Mouse (Mus musculus): ENCODE data around the gene Gm10306. TPM values are rescaled to one million over a fixed set of nuclear protein-coding genes. Genes with fewer than 3 reads are reported as not detected.
A peak's percentile ranks its signal among the peaks of the same experiment; 100 is the strongest.

The Gm10306 gene
- total and polyA plus RNA-seq, 3 experiments = not detected

DNA sequence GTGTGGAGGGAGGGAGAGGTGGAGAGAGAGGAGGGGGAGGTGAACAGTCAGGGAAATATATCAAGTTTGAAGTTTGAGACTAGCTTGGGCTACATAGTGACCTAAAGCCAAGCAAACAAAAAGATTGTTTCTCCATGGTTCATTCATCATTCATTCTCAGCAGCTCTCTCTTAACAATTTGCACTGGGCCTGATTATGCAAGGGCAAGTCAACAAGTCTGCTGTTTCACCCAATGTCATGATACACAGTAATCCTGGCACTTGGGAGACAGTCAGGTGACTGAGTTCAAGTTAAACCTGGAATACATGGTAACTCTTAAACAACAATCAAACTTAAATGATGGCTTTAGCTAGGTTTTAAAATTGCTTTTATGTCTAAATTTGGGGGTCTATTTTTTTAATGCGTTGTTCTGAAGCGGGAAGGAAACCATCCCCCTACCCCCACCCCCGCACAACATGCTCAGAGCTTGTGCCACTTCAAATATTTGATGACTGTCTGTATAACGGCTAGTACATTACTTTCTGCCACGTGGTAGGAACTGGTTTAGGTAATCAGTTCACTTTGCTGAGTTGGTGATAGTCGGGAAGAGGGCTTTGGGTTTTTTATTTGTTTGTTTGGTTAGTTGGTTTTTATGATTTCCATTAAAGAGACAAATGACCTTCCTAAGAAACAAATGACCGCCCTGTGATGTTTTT lies 5.8 kb downstream of the Gm10306 start:
- H3K4me1 ChIP-seq (ENCODE audit: insufficient read depth, low read depth, low read length) = no peaks in the 10 kb centered on the region
- no peaks in the 10 kb centered on the region for H3K27me3 ChIP-seq (ENCODE audit: insufficient read depth, low read length)
- DNase-seq (ENCODE audit: low spot score) (no peak), ATAC-seq (ENCODE audit: extremely low read depth, insufficient number of reproducible peaks, low FRiP score, poor library complexity, severe bottlenecking) (no peak)
- TF ChIP-seq CTCF (IDR thresholded peaks at IDR 0.05; ENCODE audit: low read depth, low read length) = no peak
- no peak for TF ChIP-seq POLR2AphosphoS5 (IDR thresholded peaks at IDR 0.05; ENCODE audit: insufficient replicate concordance, low read depth, low read length)
- no peak for TF ChIP-seq GATA1 (IDR thresholded peaks at IDR 0.05; ENCODE audit: borderline replicate concordance, low read length)
- TF ChIP-seq GATA2 (IDR thresholded peaks at IDR 0.05; ENCODE audit: borderline replicate concordance, low read depth, low read length) = no peak
- no peak for TF ChIP-seq TAL1 (conservative IDR thresholded peaks at IDR 0.05; ENCODE audit: low read depth, low read length)
- peaks cover 7% of the 10 kb centered on the region for H3K36me3 ChIP-seq (replicated peaks)
- H3K4me3 ChIP-seq (ENCODE audit: low read depth, low read length) = no peak overlapping the region
- H3K9me3 ChIP-seq (replicated peaks) = no peaks in the 10 kb centered on the region

DNA sequence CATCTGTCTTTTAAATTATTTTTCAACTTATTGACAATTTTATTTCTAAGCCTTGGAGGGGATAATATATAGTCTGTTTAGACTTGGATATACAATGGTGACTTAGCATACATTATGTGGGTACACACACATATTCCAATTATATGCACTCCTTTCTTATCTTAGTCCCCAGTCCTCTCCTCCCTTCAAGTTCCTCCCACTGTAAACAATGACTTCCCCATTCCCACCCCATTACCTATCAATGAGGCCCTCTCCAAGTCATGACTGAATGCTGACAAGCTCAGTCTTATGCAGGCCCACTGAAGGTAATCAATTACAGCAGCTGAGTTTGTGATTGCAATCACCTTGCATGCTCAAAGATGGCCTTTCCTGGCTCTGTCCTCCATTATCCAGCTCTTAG lies 8.0 kb downstream of the Gm10306 start:
- Histone ChIP-seq H3K36me3 (replicated peaks) (peaks cover 17% of the 10 kb centered on the region), H3K4me3 (ENCODE audit: low read depth, low read length) (no peak overlapping the region), H3K9me3 (replicated peaks) (no peaks in the 10 kb centered on the region), H3K4me1 (ENCODE audit: insufficient read depth, low read depth, low read length) (no peaks in the 10 kb centered on the region), H3K27me3 (ENCODE audit: insufficient read depth, low read length) (no peaks in the 10 kb centered on the region)
- no peak for ATAC-seq (ENCODE audit: extremely low read depth, insufficient number of reproducible peaks, low FRiP score, poor library complexity, severe bottlenecking)
- no peak for DNase-seq (ENCODE audit: low spot score)
- no peak for TF ChIP-seq TAL1 (conservative IDR thresholded peaks at IDR 0.05; ENCODE audit: low read depth, low read length)
- no peak for TF ChIP-seq GATA1 (IDR thresholded peaks at IDR 0.05; ENCODE audit: borderline replicate concordance, low read length)
- TF ChIP-seq GATA2 (IDR thresholded peaks at IDR 0.05; ENCODE audit: borderline replicate concordance, low read depth, low read length) = no peak
- TF ChIP-seq CTCF (IDR thresholded peaks at IDR 0.05; ENCODE audit: low read depth, low read length) = no peak
- TF ChIP-seq POLR2AphosphoS5 (IDR thresholded peaks at IDR 0.05; ENCODE audit: insufficient replicate concordance, low read depth, low read length) = no peak

DNA sequence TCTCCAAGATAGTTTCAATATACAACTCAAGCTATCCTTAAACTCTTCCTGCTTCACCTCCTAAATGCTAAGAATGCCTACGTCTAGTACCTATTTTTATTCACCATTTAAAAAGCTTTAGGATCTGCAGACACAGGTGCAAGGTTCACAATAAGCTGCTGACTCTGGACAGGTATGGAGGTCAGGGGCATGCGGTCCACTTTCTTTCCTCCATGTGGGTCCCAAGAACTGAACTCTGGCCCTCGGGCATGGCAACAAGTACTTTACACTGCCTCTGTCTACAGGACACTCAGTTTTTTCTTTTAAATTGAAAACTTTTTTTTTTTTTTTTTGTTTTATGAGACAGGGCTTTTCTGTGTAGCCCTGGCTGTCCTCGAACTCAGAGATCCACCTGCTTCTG lies 16.3 kb downstream of the Gm10306 start:
- ATAC-seq (ENCODE audit: extremely low read depth, insufficient number of reproducible peaks, low FRiP score, poor library complexity, severe bottlenecking) = no peak
- Histone ChIP-seq H3K4me3 (ENCODE audit: low read depth, low read length) (no peak overlapping the region), H3K4me1 (ENCODE audit: insufficient read depth, low read depth, low read length) (no peaks in the 10 kb centered on the region), H3K27me3 (ENCODE audit: insufficient read depth, low read length) (no peaks in the 10 kb centered on the region), H3K9me3 (replicated peaks) (no peaks in the 10 kb centered on the region), H3K36me3 (replicated peaks) (peaks cover 59% of the 10 kb centered on the region)
- DNase-seq (ENCODE audit: low spot score) = no peak
- TF ChIP-seq TAL1 (conservative IDR thresholded peaks at IDR 0.05; ENCODE audit: low read depth, low read length) (no peak), POLR2AphosphoS5 (IDR thresholded peaks at IDR 0.05; ENCODE audit: insufficient replicate concordance, low read depth, low read length) (no peak), GATA2 (IDR thresholded peaks at IDR 0.05; ENCODE audit: borderline replicate concordance, low read depth, low read length) (no peak), GATA1 (IDR thresholded peaks at IDR 0.05; ENCODE audit: borderline replicate concordance, low read length) (no peak), CTCF (IDR thresholded peaks at IDR 0.05; ENCODE audit: low read depth, low read length) (no peak)

DNA sequence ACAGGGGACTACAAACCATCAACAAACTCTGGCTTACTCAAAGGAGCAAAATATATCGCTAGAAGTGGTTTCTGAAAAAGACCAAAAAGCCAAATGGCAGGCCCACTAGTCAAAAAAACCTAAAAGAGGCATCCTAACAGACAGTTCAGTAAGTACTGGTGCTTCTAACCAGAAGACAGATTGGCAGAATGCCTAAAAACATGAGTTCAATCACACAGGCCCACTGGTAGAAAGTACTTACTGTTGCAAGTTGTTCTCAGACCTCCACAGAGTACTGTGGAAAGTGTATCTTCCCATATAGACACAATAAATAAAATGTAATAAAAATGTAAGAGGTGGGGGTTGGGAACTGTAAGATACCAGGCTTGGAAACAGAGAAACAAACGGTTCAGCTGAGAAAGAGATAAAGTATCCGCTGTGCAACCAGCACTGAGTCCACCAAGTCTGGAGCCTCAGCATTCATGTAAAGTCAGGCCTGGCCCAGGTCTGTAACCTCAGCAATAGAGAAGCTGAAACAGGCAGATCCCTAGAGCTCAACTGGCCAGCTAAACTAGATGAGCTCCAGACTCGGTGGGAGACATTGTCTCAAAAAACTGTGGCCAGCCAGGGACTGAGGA lies 35.5 kb downstream of the Gm10306 start:
- TF ChIP-seq TAL1 (conservative IDR thresholded peaks at IDR 0.05; ENCODE audit: low read depth, low read length) (no peak), GATA1 (IDR thresholded peaks at IDR 0.05; ENCODE audit: borderline replicate concordance, low read length) (no peak), CTCF (IDR thresholded peaks at IDR 0.05; ENCODE audit: low read depth, low read length) (no peak), POLR2AphosphoS5 (IDR thresholded peaks at IDR 0.05; ENCODE audit: insufficient replicate concordance, low read depth, low read length) (no peak), GATA2 (IDR thresholded peaks at IDR 0.05; ENCODE audit: borderline replicate concordance, low read depth, low read length) (no peak)
- no peak for ATAC-seq (ENCODE audit: extremely low read depth, insufficient number of reproducible peaks, low FRiP score, poor library complexity, severe bottlenecking)
- H3K4me3 ChIP-seq (ENCODE audit: low read depth, low read length) = no peak overlapping the region

DNA sequence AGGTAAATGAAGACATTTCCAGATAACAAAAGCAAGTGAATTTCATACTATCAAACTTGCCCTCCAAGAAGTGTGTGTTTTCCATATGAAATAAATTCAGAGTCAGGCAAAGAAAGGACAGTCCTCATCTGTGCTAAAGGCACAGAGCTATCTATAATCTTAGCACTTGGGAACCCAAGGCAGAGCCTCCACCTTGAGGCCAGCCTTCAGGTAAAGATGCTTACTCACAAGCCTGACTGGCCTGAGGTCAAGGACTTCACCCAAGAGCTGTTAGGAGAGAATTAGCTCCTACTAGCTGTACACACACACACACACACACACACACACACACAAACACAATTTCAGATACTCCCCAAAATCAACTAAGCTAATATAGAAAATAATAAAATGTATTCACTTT lies 36.4 kb downstream of the Gm10306 start:
- peaks cover 9% of the 10 kb centered on the region; the same call in 1 of the 2 replicates for H3K4me1 ChIP-seq (ENCODE audit: insufficient read depth, low read depth, low read length)
- H3K4me3 ChIP-seq (ENCODE audit: low read depth, low read length) = no peak overlapping the region
- ATAC-seq (ENCODE audit: extremely low read depth, insufficient number of reproducible peaks, low FRiP score, poor library complexity, severe bottlenecking) (no peak), DNase-seq (ENCODE audit: low spot score) (no peak)
- TF ChIP-seq GATA1 (IDR thresholded peaks at IDR 0.05; ENCODE audit: borderline replicate concordance, low read length) (no peak), CTCF (IDR thresholded peaks at IDR 0.05; ENCODE audit: low read depth, low read length) (no peak), POLR2AphosphoS5 (IDR thresholded peaks at IDR 0.05; ENCODE audit: insufficient replicate concordance, low read depth, low read length) (no peak), TAL1 (conservative IDR thresholded peaks at IDR 0.05; ENCODE audit: low read depth, low read length) (no peak), GATA2 (IDR thresholded peaks at IDR 0.05; ENCODE audit: borderline replicate concordance, low read depth, low read length) (no peak)
- H3K9me3 ChIP-seq (replicated peaks) = no peaks in the 10 kb centered on the region
- H3K36me3 ChIP-seq (replicated peaks) = peaks cover 34% of the 10 kb centered on the region
- no peaks in the 10 kb centered on the region for H3K27me3 ChIP-seq (ENCODE audit: insufficient read depth, low read length)

More for the DNA sequence above, 35.5 kb downstream of the Gm10306 start:
- H3K36me3 ChIP-seq (replicated peaks) = peaks cover 36% of the 10 kb centered on the region
- DNase-seq (ENCODE audit: low spot score) = no peak
- H3K9me3 ChIP-seq (replicated peaks) = no peaks in the 10 kb centered on the region
- H3K4me1 ChIP-seq (ENCODE audit: insufficient read depth, low read depth, low read length) = peaks cover 9% of the 10 kb centered on the region; the same call in 1 of the 2 replicates
- no peaks in the 10 kb centered on the region for H3K27me3 ChIP-seq (ENCODE audit: insufficient read depth, low read length)

DNA sequence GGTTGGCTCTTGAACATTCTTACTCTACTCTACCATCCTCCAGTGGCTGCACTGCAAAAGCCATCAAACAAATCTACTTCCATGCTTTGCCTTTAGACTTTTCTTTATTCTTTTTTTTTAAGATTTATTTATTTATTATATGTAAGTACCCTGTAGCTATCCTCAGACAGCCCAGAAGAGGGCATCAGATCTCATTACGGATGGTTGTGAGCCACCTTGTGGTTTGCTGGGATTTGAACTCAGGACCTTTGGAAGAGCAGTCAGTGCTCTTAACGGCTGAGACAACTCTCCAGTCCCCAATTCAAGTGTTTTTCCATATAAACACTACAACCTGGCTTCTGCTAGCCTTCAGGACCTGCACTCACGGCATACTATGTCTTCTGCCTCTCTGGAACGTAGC lies 45.0 kb downstream of the Gm10306 start:
- TF ChIP-seq CTCF (IDR thresholded peaks at IDR 0.05; ENCODE audit: low read depth, low read length) = no peak
- no peak for TF ChIP-seq GATA2 (IDR thresholded peaks at IDR 0.05; ENCODE audit: borderline replicate concordance, low read depth, low read length)
- no peak for TF ChIP-seq TAL1 (conservative IDR thresholded peaks at IDR 0.05; ENCODE audit: low read depth, low read length)
- no peak for TF ChIP-seq POLR2AphosphoS5 (IDR thresholded peaks at IDR 0.05; ENCODE audit: insufficient replicate concordance, low read depth, low read length)
- TF ChIP-seq GATA1 (IDR thresholded peaks at IDR 0.05; ENCODE audit: borderline replicate concordance, low read length) = no peak
- H3K9me3 ChIP-seq (replicated peaks) = no peaks in the 10 kb centered on the region
- peak overlapping the region; percentile 33; the same call in 1 of the 2 replicates for H3K4me3 ChIP-seq (ENCODE audit: low read depth, low read length)
- no peaks in the 10 kb centered on the region for H3K27me3 ChIP-seq (ENCODE audit: insufficient read depth, low read length)
- ATAC-seq (ENCODE audit: extremely low read depth, insufficient number of reproducible peaks, low FRiP score, poor library complexity, severe bottlenecking) = no peak
- peaks cover 27% of the 10 kb centered on the region for H3K4me1 ChIP-seq (ENCODE audit: insufficient read depth, low read depth, low read length)
- no peak for DNase-seq (ENCODE audit: low spot score)
- H3K36me3 ChIP-seq (replicated peaks) = peaks cover 13% of the 10 kb centered on the region

All from G1E (cell line).